8 mouse cellular contexts compared by ENCODE assay signal in the genomic region with DNA sequence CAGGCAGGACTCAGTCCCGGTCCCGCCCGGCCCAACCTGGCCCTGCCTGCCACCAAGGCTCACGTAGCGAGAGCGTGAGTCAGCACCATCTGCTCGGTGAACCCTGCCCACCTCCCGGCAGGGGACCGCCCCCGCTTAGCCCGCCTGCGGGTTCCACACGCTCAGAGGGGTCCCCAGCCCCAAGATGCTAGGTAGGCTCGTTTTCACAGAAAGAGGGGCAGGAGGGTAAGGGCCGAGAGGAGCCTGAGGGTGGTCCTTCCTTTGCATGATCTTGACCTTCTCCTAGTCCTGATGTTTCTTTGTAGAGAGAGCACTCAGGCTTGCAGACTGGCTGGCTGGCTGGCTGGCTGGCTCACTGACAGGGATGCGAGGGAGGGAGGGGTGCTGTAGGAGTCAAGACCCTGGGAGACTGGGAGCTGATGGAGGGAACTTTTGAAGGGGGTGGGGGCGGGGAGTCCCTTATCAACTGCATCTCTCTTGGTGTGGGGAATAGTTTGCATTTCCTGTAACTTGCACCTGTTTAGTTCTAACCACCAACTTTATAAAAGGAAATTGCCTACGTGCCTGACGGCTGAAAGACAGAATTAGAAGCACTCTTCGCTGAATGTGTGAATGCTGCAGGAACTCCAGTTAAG.
A peak's percentile ranks its signal among the peaks of the same experiment; 100 is the strongest.
DNase-seq lines count a peak whose midpoint lies in the region; ATAC-seq lines count a peak whose summit lies in the region.

No protein-coding gene starts in this region.

- no peaks in the 10 kb centered on the region for H3K36me3 ChIP-seq in heart, embryonic 13.5 days
- no peaks in the 10 kb centered on the region for H3K36me3 ChIP-seq in kidney, embryonic 16.5 days (ENCODE audit: insufficient read depth, low read length)
- H3K36me3 ChIP-seq in liver, embryonic 16.5 days (ENCODE audit: control insufficient read depth, insufficient read depth) = no peaks in the 10 kb centered on the region
- H3K36me3 ChIP-seq in neural tube, embryonic 11.5 days (ENCODE audit: control insufficient read depth, insufficient read depth, low read length) = no peaks in the 10 kb centered on the region

- no peaks in the 10 kb centered on the region; the same call in 1 of the 2 replicates for H3K27me3 ChIP-seq in heart, embryonic 13.5 days (replicated peaks)
- peaks cover 3% of the 10 kb centered on the region for H3K27me3 ChIP-seq in kidney, embryonic 16.5 days (ENCODE audit: insufficient read depth, low read length)
- H3K27me3 ChIP-seq in liver, embryonic 16.5 days (ENCODE audit: control insufficient read depth, insufficient read depth, low read depth, low read length) = no peaks in the 10 kb centered on the region; the same call in 1 of the 2 replicates
- H3K27me3 ChIP-seq in neural tube, embryonic 11.5 days (ENCODE audit: control insufficient read depth, insufficient read depth, low read length) = no peaks in the 10 kb centered on the region

- peak; percentile 81 for DNase-seq in CD4-positive helper T cell, adult 2 months (ENCODE audit: low read depth, low spot score)
- DNase-seq in adrenal gland, postnatal 36 days = peak; percentile 69 to 77
- DNase-seq in neural tube, embryonic 11.5 days (ENCODE audit: low spot score) = peak; percentile 63
- peak; percentile 60 for DNase-seq in testis, postnatal 10 days (ENCODE audit: low spot score)

- no peaks in the 10 kb centered on the region for H3K9me3 ChIP-seq in heart, embryonic 13.5 days
- H3K9me3 ChIP-seq in kidney, embryonic 16.5 days (ENCODE audit: low read length) = no peaks in the 10 kb centered on the region
- no peaks in the 10 kb centered on the region for H3K9me3 ChIP-seq in liver, embryonic 16.5 days (replicated peaks; ENCODE audit: control insufficient read depth, low read length)
- no peaks in the 10 kb centered on the region for H3K9me3 ChIP-seq in neural tube, embryonic 11.5 days (ENCODE audit: control insufficient read depth, low read length)

- peak; percentile 57 for ATAC-seq in erythroid progenitor cell, adult 5-6 weeks (replicated peaks; ENCODE audit: low FRiP score, poor library complexity, severe bottlenecking)
- ATAC-seq in heart, embryonic 13.5 days (ENCODE audit: extremely low read depth, insufficient number of reproducible peaks, low FRiP score, low TSS enrichment) = 0 out of 2 replicates have a peak, but pooled peaks have one; percentile 14
- peak; percentile 85 for ATAC-seq in kidney, embryonic 16.5 days (ENCODE audit: low FRiP score, low TSS enrichment)
- ATAC-seq in liver, embryonic 16.5 days (ENCODE audit: low read depth) = peak; percentile 77
- peak; percentile 73 for ATAC-seq in neural tube, embryonic 11.5 days (ENCODE audit: insufficient read depth, low FRiP score, low TSS enrichment)

- H3K9ac ChIP-seq in heart, embryonic 13.5 days = peak overlapping the region; percentile 76
- H3K9ac ChIP-seq in kidney, embryonic 16.5 days (replicated peaks; ENCODE audit: low read length) = peak overlapping the region; percentile 51; the same call in 1 of the 2 replicates
- H3K9ac ChIP-seq in liver, embryonic 16.5 days (ENCODE audit: low read depth, low read length) = no peak overlapping the region; the same call in 1 of the 2 replicates
- peak overlapping the region; percentile 56 for H3K9ac ChIP-seq in neural tube, embryonic 11.5 days (ENCODE audit: low read length)

- peak overlapping the region; percentile 74 for H3K27ac ChIP-seq in heart, embryonic 13.5 days (replicated peaks)
- H3K27ac ChIP-seq in kidney, embryonic 16.5 days (ENCODE audit: low read length) = peak overlapping the region; percentile 50; the same call in 1 of the 2 replicates
- 0 out of 2 replicates have a peak overlapping the region, but pooled peaks have one; percentile 16 for H3K27ac ChIP-seq in liver, embryonic 16.5 days (ENCODE audit: low read length)
- H3K27ac ChIP-seq in neural tube, embryonic 11.5 days (ENCODE audit: low read depth, low read length) = no peak overlapping the region

- WGBS in heart, embryonic 13.5 days = under 1% methylated on average over 20 of the region's 20 CpGs
- WGBS in kidney, embryonic 16.5 days = 1% methylated on average over 20 of the region's 20 CpGs
- WGBS in liver, embryonic 16.5 days (ENCODE audit: insufficient replicate concordance) = under 1% methylated on average over 20 of the region's 20 CpGs
- under 1% methylated on average over 18 of the region's 20 CpGs for WGBS in neural tube, embryonic 11.5 days

- H3K4me3 ChIP-seq in heart, embryonic 13.5 days = peak overlapping the region; percentile 54
- peak overlapping the region; percentile 42 for H3K4me3 ChIP-seq in kidney, embryonic 16.5 days (ENCODE audit: low read length)
- peak overlapping the region; percentile 33 for H3K4me3 ChIP-seq in liver, embryonic 16.5 days (ENCODE audit: low read depth, low read length)
- peak overlapping the region; percentile 31 for H3K4me3 ChIP-seq in neural tube, embryonic 11.5 days (ENCODE audit: low read depth, low read length)

- H3K4me1 ChIP-seq in heart, embryonic 13.5 days = peaks cover 23% of the 10 kb centered on the region
- H3K4me1 ChIP-seq in kidney, embryonic 16.5 days (ENCODE audit: insufficient read depth, low read length) = peaks cover 26% of the 10 kb centered on the region
- peaks cover 3% of the 10 kb centered on the region for H3K4me1 ChIP-seq in liver, embryonic 16.5 days (ENCODE audit: control insufficient read depth, low read depth, low read length)
- peaks cover 14% of the 10 kb centered on the region for H3K4me1 ChIP-seq in neural tube, embryonic 11.5 days (ENCODE audit: control insufficient read depth, insufficient read depth, low read length)

- peak overlapping the region; percentile 88 for H3K4me2 ChIP-seq in heart, embryonic 13.5 days
- H3K4me2 ChIP-seq in kidney, embryonic 16.5 days (replicated peaks; ENCODE audit: low read depth, low read length) = peak overlapping the region; percentile 69
- H3K4me2 ChIP-seq in liver, embryonic 16.5 days (ENCODE audit: low read depth, low read length) = peak overlapping the region; percentile 57
- peak overlapping the region; percentile 75 for H3K4me2 ChIP-seq in neural tube, embryonic 11.5 days (ENCODE audit: low read depth)

Comparison
In these comparisons a context has a peak if more than half of its experiments do, and no peak if none do; other contexts are left out.
1. ATAC-seq: peak in every context shown above with its lines; median percentile 85 in kidney, embryonic 16.5 days; 77 in liver, embryonic 16.5 days; 73 in neural tube, embryonic 11.5 days; 57 in erythroid progenitor cell, adult 5-6 weeks; 14 in heart, embryonic 13.5 days.